Mouse (Mus musculus): ENCODE data around the gene Coq4.
A peak's percentile ranks its signal among the peaks of the same experiment; 100 is the strongest.

Coq4 gene

GRCm38 (mm10) chr2:29802075-29802826 is 15.0 kb downstream of the Coq4 start, which contains the start of gene Slc27a4:
Slc27a4 (plus strand) TSS chr2:29802634.
- peak; percentile 92 for DNase-seq

GRCm38 (mm10) chr2:29802827-29803201 is 15.5 kb downstream of the Coq4 start:
- DNase-seq, result no peak

GRCm38 (mm10) chr2:29803400-29803831 is 16.1 kb downstream of the Coq4 start:
- DNase-seq, result peak; percentile 29

- DNase-seq, result no peak
Observed at GRCm38 (mm10) chr2:29815678-29816371, 28.5 kb downstream of the Coq4 start.

- peak; percentile 80 for DNase-seq
Observed at GRCm38 (mm10) chr2:29817426-29818232, 30.3 kb downstream of the Coq4 start.

GRCm38 (mm10) chr2:29819363-29819762 is 32.1 kb downstream of the Coq4 start:
- no peak for DNase-seq

- DNase-seq, result peak; percentile 73
Observed at GRCm38 (mm10) chr2:29820025-29820817, 32.9 kb downstream of the Coq4 start, which contains the start of gene Urm1. Urm1 (plus strand) TSS chr2:29820075.

GRCm38 (mm10) chr2:29826318-29826925 is 39.1 kb downstream of the Coq4 start:
- DNase-seq, result no peak

GRCm38 (mm10) chr2:29826926-29827708 is 39.8 kb downstream of the Coq4 start:
- peak; percentile 95 for DNase-seq

- DNase-seq, result no peak
Observed at GRCm38 (mm10) chr2:29827709-29828024, 40.4 kb downstream of the Coq4 start.

- no peak for DNase-seq
Observed at GRCm38 (mm10) chr2:29831106-29831505, 43.8 kb downstream of the Coq4 start.

- DNase-seq, result no peak
Observed at GRCm38 (mm10) chr2:29833796-29834195, 46.5 kb downstream of the Coq4 start.

- DNase-seq, result no peak
Observed at GRCm38 (mm10) chr2:29835391-29835899, 48.2 kb downstream of the Coq4 start.

- no peak for DNase-seq
Observed at GRCm38 (mm10) chr2:29839460-29839859, 52.2 kb downstream of the Coq4 start.

GRCm38 (mm10) chr2:29843231-29844105 is 56.2 kb downstream of the Coq4 start:
- DNase-seq, result no peak

- no peak for DNase-seq
Observed at GRCm38 (mm10) chr2:29844115-29844514, 56.8 kb downstream of the Coq4 start.

GRCm38 (mm10) chr2:29844661-29845060 is 57.4 kb downstream of the Coq4 start:
- DNase-seq, result no peak

- DNase-seq, result no peak
Observed at GRCm38 (mm10) chr2:29845636-29846035, 58.3 kb downstream of the Coq4 start.

- DNase-seq, result no peak
Observed at GRCm38 (mm10) chr2:29846061-29846853, 59.0 kb downstream of the Coq4 start.
